Mouse (Mus musculus) forebrain, embryonic 12.5 days (tissue): ENCODE data around the gene Pacsin1. TPM values are rescaled to one million over a fixed set of nuclear protein-coding genes. Genes with fewer than 3 reads are reported as not detected.

ENCODE experiments used
- ATAC-seq: fragments of 200-750 bp; cut with Nextera tagmentation; 2 replicates; pipeline ENCODE4 v1.8.0; 2017; ENCODE audit warnings: moderate TSS enrichment; ENCODE audit not compliant: low FRiP score
- H3K27ac ChIP-seq: fragments of 300-500 bp; sonication (generic); 2 replicates; pipeline ENCODE4 v1.5.1; 2016; ENCODE audit warnings: mild to moderate bottlenecking
- H3K27me3 ChIP-seq: fragments of 300-500 bp; sonication (generic); 2 replicates; pipeline ENCODE4 v1.6.1; 2016; ENCODE audit warnings: mild to moderate bottlenecking
- H3K36me3 ChIP-seq: fragments of 300-500 bp; sonication (generic); replicated peaks from 2 replicates; pipeline ENCODE4 v1.6.1; 2016; ENCODE audit warnings: mild to moderate bottlenecking
- H3K4me1 ChIP-seq: fragments of 300-500 bp; sonication (generic); 2 replicates; pipeline ENCODE4 v1.6.1; 2016
- H3K4me2 ChIP-seq: fragments of 300-500 bp; sonication (generic); 2 replicates; pipeline ENCODE4 v1.6.1; 2016; ENCODE audit warnings: mild to moderate bottlenecking, moderate library complexity
- H3K4me3 ChIP-seq: fragments of 300-500 bp; sonication (generic); replicated peaks from 2 replicates; pipeline ENCODE4 v1.5.1; 2016; ENCODE audit warnings: mild to moderate bottlenecking
- H3K9ac ChIP-seq: fragments of 300-500 bp; sonication (generic); 2 replicates; pipeline ENCODE4 v1.6.1; 2016; ENCODE audit warnings: mild to moderate bottlenecking
- H3K9me3 ChIP-seq: fragments of 300-500 bp; sonication (generic); 2 replicates; pipeline ENCODE4 v1.6.1; 2016
- WGBS: fragments of 180-500 bp; shearing (Covaris S2); methylation state at CpG from one replicate; pipeline ENCODE4 v1.1.7; 2016; 5-methylcytosine and 5-hydroxymethylcytosine counted together
- polyA plus RNA-seq: library from polyadenylated mRNA; unstranded; fragments of >200 nt; fragmentation: Nextera tagmentation; extraction: Ambion mirVana; gene quantifications from 2 replicates; pipeline ENCODE4 v1.2.1, GENCODE M21; 2016

Gene Pacsin1
- polyA plus RNA-seq, 1 experiment from 2014 or later = 9.0 TPM

- ATAC-seq = no peak
- no peak overlapping the region for H3K27ac ChIP-seq
- no peaks in the 10 kb centered on the region for H3K27me3 ChIP-seq
- peaks cover 3% of the 10 kb centered on the region; the same call in 1 of the 2 replicates for H3K36me3 ChIP-seq
- no peak overlapping the region for H3K4me3 ChIP-seq
- 63% methylated on average over 4 of the region's 4 CpGs for WGBS
- H3K4me2 ChIP-seq = no peak overlapping the region
- no peak overlapping the region for H3K9ac ChIP-seq
- H3K4me1 ChIP-seq = no peaks in the 10 kb centered on the region
- H3K9me3 ChIP-seq = no peaks in the 10 kb centered on the region
Observed at GRCm38 (mm10) chr17:27746446-27746845, 91.1 kb downstream of the Pacsin1 start.

- no peaks in the 10 kb centered on the region for H3K27me3 ChIP-seq
- no peak overlapping the region for H3K4me2 ChIP-seq
- H3K9ac ChIP-seq = no peak overlapping the region
- 85% methylated on average over 2 of the region's 2 CpGs for WGBS
- no peak for ATAC-seq
- no peak overlapping the region for H3K4me3 ChIP-seq
- H3K27ac ChIP-seq = no peak overlapping the region
- no peaks in the 10 kb centered on the region for H3K9me3 ChIP-seq
- peaks cover 15% of the 10 kb centered on the region; the same call in 1 of the 2 replicates for H3K36me3 ChIP-seq
- no peaks in the 10 kb centered on the region for H3K4me1 ChIP-seq
Observed at GRCm38 (mm10) chr17:27748123-27748522, 92.8 kb downstream of the Pacsin1 start.

GRCm38 (mm10) chr17:27750451-27750942 lies 95.2 kb downstream of the Pacsin1 start:
- WGBS = 88% methylated on average over 6 of the region's 6 CpGs
- Histone ChIP-seq H3K9me3 (no peaks in the 10 kb centered on the region), H3K9ac (no peak overlapping the region), H3K36me3 (peaks cover 21% of the 10 kb centered on the region; the same call in 1 of the 2 replicates), H3K27ac (no peak overlapping the region), H3K4me3 (no peak overlapping the region), H3K27me3 (no peaks in the 10 kb centered on the region), H3K4me2 (no peak overlapping the region), H3K4me1 (no peaks in the 10 kb centered on the region)
- ATAC-seq = no peak

- no peak for ATAC-seq
- H3K27ac ChIP-seq = no peak overlapping the region
- H3K27me3 ChIP-seq = no peaks in the 10 kb centered on the region
- no peak overlapping the region for H3K4me2 ChIP-seq
- peaks cover 21% of the 10 kb centered on the region; the same call in 1 of the 2 replicates for H3K36me3 ChIP-seq
- H3K9ac ChIP-seq = no peak overlapping the region
- peaks cover 5% of the 10 kb centered on the region; the same call in 1 of the 2 replicates for H3K4me1 ChIP-seq
- no peaks in the 10 kb centered on the region for H3K9me3 ChIP-seq
- H3K4me3 ChIP-seq = no peak overlapping the region
- WGBS = 92% methylated on average over 8 of the region's 8 CpGs
Observed at GRCm38 (mm10) chr17:27751314-27752202, 96.2 kb downstream of the Pacsin1 start.

- 87% methylated on average over 6 of the region's 6 CpGs for WGBS
- no peaks in the 10 kb centered on the region for H3K9me3 ChIP-seq
- H3K27ac ChIP-seq = no peak overlapping the region
- H3K9ac ChIP-seq = no peak overlapping the region
- ATAC-seq = no peak
- H3K36me3 ChIP-seq = peaks cover 13% of the 10 kb centered on the region
- H3K4me2 ChIP-seq = no peak overlapping the region
- H3K4me3 ChIP-seq = no peak overlapping the region
- H3K4me1 ChIP-seq = peaks cover 30% of the 10 kb centered on the region
- no peaks in the 10 kb centered on the region for H3K27me3 ChIP-seq
Observed at GRCm38 (mm10) chr17:27760169-27760568, 104.9 kb downstream of the Pacsin1 start.

Other genes with a start within 250 kb of the Pacsin1 start
- gene Grm4, start 134.1 kb upstream of the Pacsin1 start, polyA plus RNA-seq = 2.4 TPM in 2 replicates
- 214 and 228 TPM in 2 replicates for gene Hmga1, start 99.0 kb upstream of the Pacsin1 start, polyA plus RNA-seq
- 14.0 and 16.6 TPM in 2 replicates for gene AI413582, start 89.8 kb upstream of the Pacsin1 start, polyA plus RNA-seq
- gene Nudt3, start 32.0 kb upstream of the Pacsin1 start, polyA plus RNA-seq = 170 and 178 TPM in 2 replicates
- not detected in 2 replicates for gene RPS10-NUDT3, start 20.3 kb upstream of the Pacsin1 start, polyA plus RNA-seq
- 699 and 734 TPM in 2 replicates for gene Rps10, start 18.8 kb upstream of the Pacsin1 start, polyA plus RNA-seq
- 0.37 TPM in 1 of 2 replicates, not detected in the other for gene Spdef, start 73.4 kb downstream of the Pacsin1 start, polyA plus RNA-seq
- 11.1 and 11.4 TPM in 2 replicates for gene D17Wsu92e, start 165.1 kb downstream of the Pacsin1 start, polyA plus RNA-seq
- gene Snrpc, start 182.6 kb downstream of the Pacsin1 start, polyA plus RNA-seq = 367 and 371 TPM in 2 replicates
- gene Uhrf1bp1, start 200.9 kb downstream of the Pacsin1 start, polyA plus RNA-seq = 10.0 and 10.5 TPM in 2 replicates